Mouse (Mus musculus): Measurements from ENCODE around the gene Hsd17b11. TPM values are rescaled to one million over a fixed set of nuclear protein-coding genes. Genes with fewer than 3 reads are reported as not detected.

Gene Hsd17b11
- total and polyA plus RNA-seq, 3 experiments, result 9.4 to 25.8 (median 15.3) TPM

DNA sequence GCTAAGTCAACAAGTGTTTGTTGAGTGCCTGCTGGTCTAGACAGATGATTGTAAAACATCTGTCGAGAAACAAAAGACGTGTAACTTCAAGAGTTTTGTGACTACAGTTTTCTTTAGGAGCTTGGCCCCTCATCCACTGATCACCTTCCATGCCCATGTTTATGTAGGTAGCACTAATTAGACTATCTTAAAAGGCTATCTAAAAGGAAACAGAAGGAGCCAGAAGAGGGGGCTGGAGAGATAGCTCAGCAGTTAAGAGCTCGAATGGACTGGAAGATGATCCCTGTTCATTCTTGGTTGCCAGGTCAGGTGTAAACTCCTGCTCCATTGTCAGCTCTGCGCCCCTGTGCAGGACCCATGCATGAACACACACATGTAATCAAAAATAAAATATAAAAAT lies 26.4 kb upstream of the Hsd17b11 start:
- TF ChIP-seq RAD21 (IDR thresholded peaks at IDR 0.05; ENCODE audit: low read depth, low read length), result peak; percentile 19
- no peak for TF ChIP-seq JUND (conservative IDR thresholded peaks at IDR 0.05; ENCODE audit: low read depth, low read length)
- peak in 1 of 2 experiments; percentile 42; a peak in 2 of 4 replicates for TF ChIP-seq CTCF (conservative IDR thresholded peaks at IDR 0.05 in 1 of 2, IDR thresholded peaks at IDR 0.05 in 1 of 2; ENCODE audit: low read depth in 2 of 2, low read length in 2 of 2)
- no peak for TF ChIP-seq MYC (IDR thresholded peaks at IDR 0.05; ENCODE audit: low read depth, low read length)
- peaks cover 6 to 35% of the 10 kb centered on the region in 2 experiments for H3K36me3 ChIP-seq (replicated peaks in 1 of 2; ENCODE audit: control insufficient read depth in 1 of 2, insufficient read depth in 1 of 2, low read length in 1 of 2)
- H3K9ac ChIP-seq (ENCODE audit: insufficient read depth, low read depth), result peak overlapping the region; percentile 95; the same call in 1 of the 2 replicates
- H3K4me3 ChIP-seq (replicated peaks in 1 of 3; ENCODE audit: low read depth in 2 of 3, low read length in 2 of 3, poor library complexity in 1 of 3), result peak overlapping the region; percentile 94 to 99 (median 96)
- dilution Hi-C loops (cut with MboI; ENCODE audit: extremely low pct_ligation_motif_present, extremely low pct_unique_long_range_greater_than_20kb, low sequenced_read_pairs), result no loop called here
- no peaks in the 10 kb centered on the region for H3K9me3 ChIP-seq (replicated peaks; ENCODE audit: low read length)
- no peak overlapping the region for H3K27ac ChIP-seq (ENCODE audit: insufficient read depth, low read depth)
- in situ Hi-C loops (cut with MboI; ENCODE audit: low pct_ligation_motif_present, low pct_unique_long_range_greater_than_20kb, low sequenced_read_pairs), result no loop called here
- H3K79me2 ChIP-seq (replicated peaks; ENCODE audit: control insufficient read depth, extremely low read depth, insufficient read depth, poor library complexity, severe bottlenecking), result peaks cover 9% of the 10 kb centered on the region
- peaks cover 3 to 38% of the 10 kb centered on the region in 2 experiments; a peak in 3 of 4 replicates for H3K4me1 ChIP-seq (ENCODE audit: control insufficient read depth in 1 of 2, insufficient read depth in 2 of 2)
- DNase-seq (ENCODE audit: extremely low read depth), result no peak
- peak overlapping the region; percentile 92 for H3K4me2 ChIP-seq (ENCODE audit: insufficient read depth, low read depth, poor library complexity, severe bottlenecking)
- no peaks in the 10 kb centered on the region for H3K27me3 ChIP-seq (replicated peaks)

DNA sequence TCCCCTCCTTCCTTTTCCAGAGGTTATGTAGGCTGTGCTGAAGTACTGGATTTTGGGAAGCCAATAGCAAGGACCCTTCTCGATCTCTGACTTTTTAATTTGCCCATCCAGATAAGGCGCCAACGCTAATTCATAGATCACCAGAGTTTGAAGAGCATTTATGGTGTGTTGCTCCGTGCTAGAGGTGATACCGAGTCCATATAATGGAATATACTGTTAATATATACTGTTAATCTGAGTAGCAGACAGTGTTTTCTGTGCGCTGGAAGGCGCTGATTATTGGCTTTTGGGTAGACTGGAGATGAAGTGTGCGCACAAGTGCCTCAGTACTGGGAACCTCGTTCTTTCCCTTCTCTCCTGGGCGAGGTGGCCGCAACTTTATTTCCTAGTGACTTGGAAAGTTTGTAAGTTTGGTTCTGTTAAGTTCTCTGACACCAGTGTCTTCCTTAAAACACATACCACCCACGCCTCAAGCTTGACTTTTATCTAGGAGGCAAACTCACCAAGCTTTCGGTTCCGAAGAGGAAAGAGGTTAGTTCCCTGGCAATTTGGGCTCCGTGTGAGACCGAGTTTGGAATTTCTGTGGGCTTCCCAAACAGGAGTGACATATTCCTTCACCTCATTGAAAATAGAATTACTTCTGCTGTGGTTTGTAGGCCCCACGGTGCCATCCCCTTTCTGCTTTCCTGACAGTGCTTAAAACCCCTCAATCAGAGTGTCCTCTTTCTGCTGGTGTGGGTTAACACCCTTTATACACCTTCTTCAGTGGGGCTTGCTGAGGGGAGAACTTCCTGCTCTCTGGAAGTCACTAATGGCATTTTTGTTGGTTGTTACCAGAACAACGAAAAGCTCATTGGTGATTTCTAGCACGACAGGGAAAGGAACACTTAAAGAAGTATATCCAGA lies 25.7 kb upstream of the Hsd17b11 start:
- H3K36me3 ChIP-seq (replicated peaks in 1 of 2; ENCODE audit: control insufficient read depth in 1 of 2, insufficient read depth in 1 of 2, low read length in 1 of 2), result peaks cover 6 to 28% of the 10 kb centered on the region in 2 experiments
- peak overlapping the region; percentile 90 for H3K27ac ChIP-seq (ENCODE audit: insufficient read depth, low read depth)
- no peaks in the 10 kb centered on the region for H3K27me3 ChIP-seq (replicated peaks)
- H3K9ac ChIP-seq (ENCODE audit: insufficient read depth, low read depth), result peak overlapping the region; percentile 95
- H3K4me1 ChIP-seq (ENCODE audit: control insufficient read depth in 1 of 2, insufficient read depth in 2 of 2), result peaks cover 8 to 41% of the 10 kb centered on the region in 2 experiments
- H3K79me2 ChIP-seq (replicated peaks; ENCODE audit: control insufficient read depth, extremely low read depth, insufficient read depth, poor library complexity, severe bottlenecking), result peaks cover 9% of the 10 kb centered on the region
- in situ Hi-C loops (cut with MboI; ENCODE audit: low pct_ligation_motif_present, low pct_unique_long_range_greater_than_20kb, low sequenced_read_pairs), result no loop called here
- dilution Hi-C loops (cut with MboI; ENCODE audit: extremely low pct_ligation_motif_present, extremely low pct_unique_long_range_greater_than_20kb, low sequenced_read_pairs), result no loop called here
- no peak for DNase-seq (ENCODE audit: extremely low read depth)
- no peaks in the 10 kb centered on the region for H3K9me3 ChIP-seq (replicated peaks; ENCODE audit: low read length)
- peak overlapping the region; percentile 94 to 99 (median 96) for H3K4me3 ChIP-seq (replicated peaks in 1 of 3; ENCODE audit: low read depth in 2 of 3, low read length in 2 of 3, poor library complexity in 1 of 3)
- H3K4me2 ChIP-seq (ENCODE audit: insufficient read depth, low read depth, poor library complexity, severe bottlenecking), result peak overlapping the region; percentile 92
- TF ChIP-seq MAZ (IDR thresholded peaks at IDR 0.05; ENCODE audit: low read depth, low read length) (no peak), RCOR1 (conservative IDR thresholded peaks at IDR 0.05; ENCODE audit: low read depth, low read length) (0 out of 2 replicates have a peak, but pooled peaks have one; percentile 43), ZNF384 (IDR thresholded peaks at IDR 0.05; ENCODE audit: low read depth, low read length) (no peak), UBTF (IDR thresholded peaks at IDR 0.05; ENCODE audit: low read depth, low read length) (no peak), ZMIZ1 (IDR thresholded peaks at IDR 0.05; ENCODE audit: low read depth, low read length) (no peak), POLR2AphosphoS2 (IDR thresholded peaks at IDR 0.05; ENCODE audit: low read depth, low read length) (no peak), SIN3A (IDR thresholded peaks at IDR 0.05; ENCODE audit: low read length) (peak; percentile 37; the same call in 1 of the 2 replicates), SMC3 (IDR thresholded peaks at IDR 0.05; ENCODE audit: low read depth, low read length) (no peak), POLR2A (IDR thresholded peaks at IDR 0.05; ENCODE audit: low read depth, low read length) (no peak), USF2 (conservative IDR thresholded peaks at IDR 0.05; ENCODE audit: low read depth, low read length) (no peak), HCFC1 (IDR thresholded peaks at IDR 0.05; ENCODE audit: low read depth, low read length) (no peak; the same call in 1 of the 2 replicates), CHD2 (IDR thresholded peaks at IDR 0.05; ENCODE audit: low read length) (no peak), GABPA (IDR thresholded peaks at IDR 0.05; ENCODE audit: insufficient replicate concordance, low read depth, low read length) (no peak), JUND (conservative IDR thresholded peaks at IDR 0.05; ENCODE audit: low read depth, low read length) (no peak), IRF4 (IDR thresholded peaks at IDR 0.05; ENCODE audit: low read depth, low read length) (0 out of 2 replicates have a peak, but pooled peaks have one; percentile 19), JUN (IDR thresholded peaks at IDR 0.05; ENCODE audit: insufficient read depth, low read depth, low read length) (no peak), MAFK (IDR thresholded peaks at IDR 0.05; ENCODE audit: insufficient replicate concordance, low read length) (no peak), PAX5 (IDR thresholded peaks at IDR 0.05; ENCODE audit: low read length) (no peak), KAT2A (IDR thresholded peaks at IDR 0.05; ENCODE audit: insufficient replicate concordance, low read length) (no peak), RAD21 (IDR thresholded peaks at IDR 0.05; ENCODE audit: low read depth, low read length) (no peak), MAX (IDR thresholded peaks at IDR 0.05; ENCODE audit: low read length) (no peak), ELF1 (IDR thresholded peaks at IDR 0.05; ENCODE audit: low read depth, low read length) (no peak), TBP (conservative IDR thresholded peaks at IDR 0.05; ENCODE audit: low read depth, low read length) (no peak), MYC (IDR thresholded peaks at IDR 0.05; ENCODE audit: low read depth, low read length) (no peak), USF1 (IDR thresholded peaks at IDR 0.05; ENCODE audit: low read depth, low read length) (no peak), MXI1 (IDR thresholded peaks at IDR 0.05; ENCODE audit: low read depth, low read length) (no peak; the same call in 1 of the 2 replicates), CHD1 (IDR thresholded peaks at IDR 0.05; ENCODE audit: low read depth, low read length) (peak; percentile 69; the same call in 1 of the 2 replicates), BHLHE40 (IDR thresholded peaks at IDR 0.05; ENCODE audit: low read depth, low read length) (no peak), NELFE (IDR thresholded peaks at IDR 0.05; ENCODE audit: low read depth, low read length) (no peak), ZC3H11A (IDR thresholded peaks at IDR 0.05; ENCODE audit: low read depth, low read length) (no peak)

All from CH12.LX (cell line).